Mouse (Mus musculus) cerebellum, adult 8-10 months (tissue): ENCODE results near the gene Igf2r.

ENCODE experiments used
- DNase-seq: peaks from one replicate; pipeline ENCODE4 v3.0.0; 2022

The Igf2r gene

GRCm38 (mm10) chr17:12769380-12769921 is at the start of gene Igf2r:
Gene Igf2r, minus strand, starts transcription at chr17:12769664.
- DNase-seq = peak; percentile 78

GRCm38 (mm10) chr17:12815885-12816284 is 46.4 kb upstream of the Igf2r start:
- no peak for DNase-seq

GRCm38 (mm10) chr17:12814502-12814901 is 45.0 kb upstream of the Igf2r start:
- no peak for DNase-seq

GRCm38 (mm10) chr17:12810973-12811303 is 41.5 kb upstream of the Igf2r start:
- no peak for DNase-seq

GRCm38 (mm10) chr17:12810103-12810972 is 40.9 kb upstream of the Igf2r start:
- peak; percentile 81 for DNase-seq

GRCm38 (mm10) chr17:12808851-12809250 is 39.4 kb upstream of the Igf2r start:
- DNase-seq = no peak

- no peak for DNase-seq
Measured at GRCm38 (mm10) chr17:12804584-12805445, 35.4 kb upstream of the Igf2r start.

GRCm38 (mm10) chr17:12801861-12802540 is 32.5 kb upstream of the Igf2r start:
- DNase-seq = no peak

- DNase-seq = no peak
Measured at GRCm38 (mm10) chr17:12799368-12800275, 30.2 kb upstream of the Igf2r start.

GRCm38 (mm10) chr17:12798571-12798970 is 29.1 kb upstream of the Igf2r start:
- no peak for DNase-seq

GRCm38 (mm10) chr17:12797427-12798029 is 28.1 kb upstream of the Igf2r start:
- no peak for DNase-seq

- DNase-seq = no peak
Measured at GRCm38 (mm10) chr17:12796633-12797032, 27.2 kb upstream of the Igf2r start.

GRCm38 (mm10) chr17:12793660-12794406 is 24.4 kb upstream of the Igf2r start:
- peak; percentile 45 for DNase-seq

GRCm38 (mm10) chr17:12792422-12793206 is 23.1 kb upstream of the Igf2r start:
- DNase-seq = no peak

- DNase-seq = no peak
Measured at GRCm38 (mm10) chr17:12791420-12791819, 22.0 kb upstream of the Igf2r start.

- DNase-seq = no peak
Measured at GRCm38 (mm10) chr17:12791079-12791406, 21.6 kb upstream of the Igf2r start.

GRCm38 (mm10) chr17:12790353-12791078 is 21.1 kb upstream of the Igf2r start:
- no peak for DNase-seq

GRCm38 (mm10) chr17:12782861-12783847 is 13.7 kb upstream of the Igf2r start:
- no peak for DNase-seq
